Mouse (Mus musculus) NIH3T3 (cell line): ENCODE measurements around the gene Sik3.

Source experiments
- DNase-seq: peaks from one replicate; pipeline ENCODE4 v3.0.0-alpha.2; 2012; ENCODE audit warnings: low read depth

The Sik3 gene

GRCm38 (mm10) chr9:46053014-46053666, 40.5 kb downstream of the Sik3 start:
- DNase-seq = no peak

- no peak for DNase-seq
Measured at GRCm38 (mm10) chr9:46058065-46058464, 45.4 kb downstream of the Sik3 start.

- no peak for DNase-seq
Measured at GRCm38 (mm10) chr9:46060249-46060648, 47.6 kb downstream of the Sik3 start.

- peak; percentile 83 for DNase-seq
Measured at GRCm38 (mm10) chr9:46061696-46062425, 49.2 kb downstream of the Sik3 start.

- DNase-seq = peak; percentile 14
Measured at GRCm38 (mm10) chr9:46064331-46064730, 51.7 kb downstream of the Sik3 start.

GRCm38 (mm10) chr9:46066711-46067110, 54.1 kb downstream of the Sik3 start:
- no peak for DNase-seq

GRCm38 (mm10) chr9:46067691-46068090, 55.1 kb downstream of the Sik3 start:
- DNase-seq = no peak

GRCm38 (mm10) chr9:46069013-46069412, 56.4 kb downstream of the Sik3 start:
- DNase-seq = no peak

GRCm38 (mm10) chr9:46072101-46072835, 59.6 kb downstream of the Sik3 start:
- peak; percentile 52 for DNase-seq

GRCm38 (mm10) chr9:46073443-46073842, 60.8 kb downstream of the Sik3 start:
- peak; percentile 75 for DNase-seq

GRCm38 (mm10) chr9:46075578-46075977, 63.0 kb downstream of the Sik3 start:
- no peak for DNase-seq

GRCm38 (mm10) chr9:46082381-46082821, 69.8 kb downstream of the Sik3 start:
- DNase-seq = no peak

GRCm38 (mm10) chr9:46083490-46083893, 70.9 kb downstream of the Sik3 start:
- peak; percentile 65 for DNase-seq

GRCm38 (mm10) chr9:46085898-46086297, 73.3 kb downstream of the Sik3 start:
- DNase-seq = no peak

- no peak for DNase-seq
Measured at GRCm38 (mm10) chr9:46086826-46087225, 74.2 kb downstream of the Sik3 start.

- DNase-seq = no peak
Measured at GRCm38 (mm10) chr9:46087461-46087860, 74.8 kb downstream of the Sik3 start.

- no peak for DNase-seq
Measured at GRCm38 (mm10) chr9:46088722-46089121, 76.1 kb downstream of the Sik3 start.

- no peak for DNase-seq
Measured at GRCm38 (mm10) chr9:46090066-46090465, 77.4 kb downstream of the Sik3 start.

GRCm38 (mm10) chr9:46091157-46091556, 78.5 kb downstream of the Sik3 start:
- DNase-seq = peak; percentile 8

GRCm38 (mm10) chr9:46092633-46093032, 80.0 kb downstream of the Sik3 start:
- no peak for DNase-seq

- no peak for DNase-seq
Measured at GRCm38 (mm10) chr9:46098360-46098985, 85.9 kb downstream of the Sik3 start.

GRCm38 (mm10) chr9:46099107-46099506, 86.5 kb downstream of the Sik3 start:
- no peak for DNase-seq
